Mouse (Mus musculus): Measurements from ENCODE around the gene Iqgap2.

The Iqgap2 gene

DNA sequence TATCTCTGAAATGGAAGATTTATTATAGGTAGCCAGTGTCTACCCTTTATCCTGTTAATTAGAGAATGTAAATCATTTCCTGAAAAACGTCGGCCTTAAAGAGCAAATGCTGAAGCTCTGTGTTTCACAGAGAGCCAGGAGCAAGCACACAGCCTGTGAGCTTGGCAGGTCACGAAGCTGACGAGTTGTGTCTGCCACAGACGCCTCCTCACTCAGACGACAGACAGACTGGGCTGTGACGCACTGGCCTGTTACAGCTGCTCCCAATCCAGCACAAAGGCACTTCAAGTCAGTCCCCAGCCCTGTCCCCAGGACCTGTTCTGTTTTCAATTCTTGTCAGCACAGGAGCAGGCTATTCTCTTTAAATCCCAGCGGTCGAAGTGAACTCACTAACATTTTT lies 236.4 kb downstream of the Iqgap2 start:
- no peak for DNase-seq (ENCODE audit: low read depth, low spot score)

DNA sequence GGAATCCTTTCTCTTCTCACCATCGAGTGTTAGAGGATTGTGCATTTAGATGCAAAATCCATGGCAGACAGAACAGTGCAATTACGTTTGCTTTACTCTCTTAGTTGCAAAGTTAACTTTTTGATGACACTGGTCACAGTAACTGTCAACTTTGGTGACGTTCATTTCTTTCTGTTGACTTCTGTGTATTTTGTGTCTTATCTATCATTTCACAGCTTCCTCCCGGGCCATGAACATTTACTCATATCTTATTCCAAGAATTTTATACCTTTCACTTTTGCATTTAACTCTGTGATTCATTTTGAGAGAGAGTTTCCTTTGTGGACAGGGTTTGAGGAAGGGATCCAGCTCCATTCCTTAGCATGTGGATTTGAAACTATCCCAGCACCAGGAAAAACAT lies 238.0 kb downstream of the Iqgap2 start:
- DNase-seq (ENCODE audit: low read depth, low spot score): no peak

DNA sequence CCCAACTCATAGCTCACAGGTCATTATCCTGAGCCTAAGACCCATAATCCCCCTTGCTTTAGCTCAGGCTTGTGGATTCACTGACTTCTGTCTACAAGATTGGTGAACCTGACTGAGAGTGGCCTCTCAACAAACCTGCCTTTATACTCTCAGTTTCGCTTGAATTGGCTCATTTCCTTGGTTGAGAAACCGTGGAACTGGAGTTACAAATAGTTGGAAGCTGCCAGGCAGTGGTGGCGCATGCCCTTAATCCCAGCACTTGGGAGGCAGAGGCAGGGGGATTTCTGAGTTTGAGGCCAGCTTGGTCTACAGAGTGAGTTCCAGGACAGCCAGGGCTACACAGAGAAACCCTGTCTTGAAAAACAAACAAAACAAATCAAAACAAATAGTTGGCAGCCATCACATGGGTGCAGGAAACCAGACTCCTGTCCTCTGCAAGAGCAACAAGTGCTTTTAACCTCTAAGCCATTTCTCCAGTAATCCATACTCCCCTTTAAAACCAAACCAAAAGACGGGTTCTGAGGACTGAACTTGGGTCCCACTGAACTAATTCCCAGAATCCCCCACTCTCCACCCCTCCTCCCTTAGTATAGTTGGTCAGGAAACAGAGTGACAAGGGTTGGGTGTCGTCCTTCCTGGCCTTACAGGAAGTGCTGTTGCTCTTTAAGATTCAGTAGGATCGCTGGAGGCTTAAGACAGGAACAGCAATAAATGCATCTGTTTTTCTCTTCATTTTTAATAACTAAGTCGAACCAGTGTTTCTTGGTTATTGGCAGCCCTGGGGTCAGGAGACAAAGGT lies 239.7 kb downstream of the Iqgap2 start:
- no peak for DNase-seq (ENCODE audit: low read depth, low spot score)

DNA sequence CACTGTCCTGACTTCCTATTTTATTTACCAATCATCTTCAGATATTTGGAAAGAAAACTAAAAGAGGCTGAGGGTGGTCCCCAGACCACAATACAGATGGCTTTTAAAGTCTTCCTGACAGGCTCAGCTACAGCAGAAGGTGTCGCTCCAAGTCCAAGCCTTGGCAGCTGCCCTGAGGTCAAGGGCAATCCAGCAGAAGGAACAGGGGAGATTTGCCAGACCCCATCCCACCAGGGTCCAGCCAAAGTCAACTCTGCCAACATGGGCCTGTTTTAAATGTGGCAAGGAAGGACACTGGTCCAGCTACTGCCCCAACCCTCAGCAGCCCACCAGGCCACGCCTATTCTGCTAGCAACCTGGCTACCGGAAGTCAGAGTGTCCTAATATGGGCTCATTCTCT lies 241.8 kb downstream of the Iqgap2 start:
- no peak for DNase-seq (ENCODE audit: low read depth, low spot score)

DNA sequence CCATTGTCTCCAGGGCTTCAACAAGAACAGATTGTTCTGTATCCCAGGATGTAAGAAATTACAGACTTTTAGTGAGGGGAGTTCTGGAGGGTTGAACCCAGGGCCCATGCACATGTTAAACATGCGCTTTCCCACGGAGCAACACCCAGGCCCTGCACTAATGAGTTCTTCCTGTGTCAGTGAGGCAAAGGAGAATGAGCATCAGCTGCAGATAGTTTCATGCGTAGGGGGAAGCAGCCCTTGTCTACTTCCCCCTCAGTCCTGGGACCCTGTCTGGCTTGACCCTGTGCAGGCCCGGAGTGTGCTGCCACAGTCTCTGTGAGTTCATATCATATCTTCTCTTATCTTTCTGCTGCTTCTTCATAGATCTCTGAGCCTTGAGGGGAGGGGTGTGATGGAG lies 244.5 kb downstream of the Iqgap2 start:
- DNase-seq (ENCODE audit: low read depth, low spot score): no peak

DNA sequence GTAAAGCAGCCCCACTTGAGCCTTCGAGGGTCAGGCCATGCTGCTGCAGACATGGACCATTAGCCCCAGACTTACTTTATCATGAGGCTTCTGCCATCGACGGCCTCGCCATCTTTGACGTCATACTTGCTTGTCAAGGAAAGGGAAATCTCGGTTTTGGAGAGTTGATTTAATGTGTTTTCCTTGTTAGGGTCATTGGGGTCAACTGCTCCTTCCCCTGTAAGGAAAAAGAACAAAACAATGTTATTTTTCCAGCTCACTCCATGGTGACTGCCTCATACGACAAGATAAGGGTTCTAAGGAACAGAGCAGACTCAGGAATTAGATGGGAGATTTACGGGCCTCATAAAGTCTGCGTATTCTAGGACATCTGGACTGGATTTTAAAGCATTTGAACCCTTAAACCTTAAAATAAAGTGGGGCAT lies 245.0 kb downstream of the Iqgap2 start:
- no peak for DNase-seq (ENCODE audit: low read depth, low spot score)

DNA sequence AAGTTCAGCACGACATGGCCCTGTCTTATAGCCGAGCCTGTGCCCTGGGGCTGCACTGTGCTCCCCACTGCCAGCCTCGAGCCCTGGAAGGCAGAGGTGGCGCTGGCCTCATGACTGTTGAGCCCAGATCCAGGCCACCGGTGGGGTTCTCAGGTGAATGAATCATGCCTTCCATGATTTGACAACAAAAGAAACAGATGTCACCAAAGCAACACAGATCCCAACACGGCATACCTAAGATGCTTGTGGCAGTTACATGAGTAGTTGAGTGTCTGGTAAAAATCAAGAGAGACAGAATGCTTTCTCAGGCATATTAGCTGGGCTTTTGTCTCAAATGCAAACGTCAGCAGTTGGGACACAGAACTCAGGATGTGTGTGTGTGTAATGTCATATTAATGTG lies 248.0 kb downstream of the Iqgap2 start:
- no peak for DNase-seq (ENCODE audit: low read depth, low spot score)

DNA sequence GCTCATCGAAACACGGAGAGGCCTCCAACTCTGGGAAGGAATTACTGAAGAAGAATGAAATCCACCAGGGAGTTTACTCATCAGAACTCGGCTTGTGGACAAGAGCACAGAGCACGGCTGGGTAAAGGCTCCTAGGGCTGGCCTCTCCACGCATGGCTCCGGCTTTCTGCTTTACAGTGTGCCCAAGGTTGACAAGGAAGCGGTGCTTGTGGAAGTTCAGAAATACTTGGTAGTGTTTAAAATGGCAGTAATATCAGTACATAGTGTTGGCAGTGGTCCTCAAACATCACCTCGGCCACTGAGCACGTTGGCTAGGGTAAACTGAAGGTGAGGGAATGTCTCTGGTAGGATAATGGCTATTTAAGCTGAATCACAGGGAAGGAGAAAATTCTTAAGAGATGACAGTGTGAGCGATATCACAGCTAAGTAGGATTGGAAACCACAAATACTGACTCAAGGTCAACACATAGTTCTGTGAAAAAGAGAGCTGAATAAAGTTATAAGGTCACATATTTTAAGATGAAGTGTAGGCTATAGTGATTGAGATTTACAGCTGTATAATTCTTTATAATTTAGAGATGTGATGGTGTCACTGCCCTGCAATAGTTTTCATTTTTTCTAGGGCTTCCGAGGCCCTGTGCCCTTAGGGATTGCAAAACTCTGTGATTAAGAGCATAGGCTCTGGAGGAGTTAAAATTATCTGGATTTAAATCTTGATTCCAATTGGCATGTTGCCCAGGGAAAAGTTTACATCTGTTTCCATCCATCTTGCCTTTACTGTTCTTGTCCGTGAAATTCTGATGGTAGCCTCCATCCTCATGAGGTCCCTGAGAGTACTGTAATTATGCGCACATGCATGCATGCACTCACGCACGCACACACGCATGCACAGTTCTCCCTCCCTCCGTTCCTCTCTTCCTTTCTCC lies 250.4 kb downstream of the Iqgap2 start:
- DNase-seq (ENCODE audit: low read depth, low spot score): no peak

DNA sequence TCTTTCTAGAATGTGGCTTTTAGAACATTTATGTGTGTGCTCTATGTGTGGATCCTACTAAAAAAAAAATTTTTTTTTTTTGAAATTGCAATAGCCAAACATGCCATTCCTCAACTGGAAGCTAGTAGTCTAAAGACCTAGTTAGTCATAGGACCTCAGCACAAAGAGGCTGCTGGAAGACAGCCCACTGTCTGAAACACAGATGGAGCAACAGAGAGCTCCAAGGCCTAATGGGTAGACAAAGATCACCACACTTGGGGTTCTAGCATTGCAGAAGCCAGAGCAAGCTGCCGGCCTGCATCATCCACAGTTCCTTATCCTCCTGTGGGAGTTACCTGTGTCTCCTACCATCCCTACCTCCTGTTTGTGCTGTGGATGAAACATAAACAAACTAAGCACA lies 251.3 kb downstream of the Iqgap2 start:
- no peak for DNase-seq (ENCODE audit: low read depth, low spot score)

DNA sequence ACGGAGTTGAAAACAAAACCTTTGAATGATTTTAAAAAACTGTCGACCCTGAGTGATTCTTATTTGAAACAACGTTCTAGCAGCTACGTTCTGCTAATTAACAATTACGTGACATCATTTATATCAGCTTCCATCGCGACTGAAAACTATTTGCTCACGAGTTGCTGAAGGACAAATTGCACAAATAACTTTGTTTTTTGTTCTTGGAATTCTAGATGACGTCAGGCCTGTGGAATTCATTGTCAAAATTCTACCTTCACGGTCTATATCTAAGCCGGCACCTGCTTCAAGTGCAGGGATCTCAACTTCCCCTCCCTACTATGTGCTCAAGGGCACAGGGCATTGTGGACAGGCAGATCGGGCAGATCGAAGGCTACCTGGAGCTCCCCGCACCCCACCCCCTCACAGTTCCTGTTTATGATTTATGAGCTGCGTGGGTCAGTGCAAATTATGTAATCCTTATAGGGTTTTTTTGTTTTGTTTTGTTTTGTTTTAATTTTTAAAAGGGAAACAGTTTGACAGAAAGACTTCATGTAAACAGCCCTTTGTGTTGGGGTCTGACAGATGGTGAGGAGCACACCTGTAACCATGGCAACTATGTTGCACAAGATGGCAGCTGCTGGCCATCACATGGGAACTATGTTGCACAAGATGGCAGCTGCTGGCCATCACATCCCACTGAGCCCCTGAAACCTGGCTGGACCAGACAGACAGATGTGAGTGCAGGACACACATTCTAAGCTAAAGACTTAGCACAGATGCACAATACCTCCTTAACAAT lies 252.2 kb downstream of the Iqgap2 start:
- no peak for DNase-seq (ENCODE audit: low read depth, low spot score)

DNA sequence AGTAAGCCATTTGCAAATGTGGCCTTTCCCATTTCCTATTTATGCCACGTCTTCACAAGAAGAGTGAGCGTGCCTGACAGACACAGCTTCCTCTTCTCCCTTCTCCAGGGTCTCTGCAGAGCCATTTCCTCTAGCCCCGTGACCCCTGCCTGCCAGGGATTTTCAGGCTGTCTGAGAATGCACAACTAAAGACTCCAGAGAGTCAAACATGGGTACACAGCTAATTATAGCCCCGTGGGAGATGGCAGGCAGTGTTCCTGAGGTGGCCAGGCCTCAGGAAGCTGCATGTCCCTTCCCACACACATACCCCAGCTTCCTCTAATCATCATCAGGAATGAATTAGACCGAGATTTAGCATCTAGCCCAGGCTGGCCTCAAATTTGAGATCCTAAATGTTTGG lies 252.8 kb downstream of the Iqgap2 start:
- DNase-seq (ENCODE audit: low read depth, low spot score): no peak

DNA sequence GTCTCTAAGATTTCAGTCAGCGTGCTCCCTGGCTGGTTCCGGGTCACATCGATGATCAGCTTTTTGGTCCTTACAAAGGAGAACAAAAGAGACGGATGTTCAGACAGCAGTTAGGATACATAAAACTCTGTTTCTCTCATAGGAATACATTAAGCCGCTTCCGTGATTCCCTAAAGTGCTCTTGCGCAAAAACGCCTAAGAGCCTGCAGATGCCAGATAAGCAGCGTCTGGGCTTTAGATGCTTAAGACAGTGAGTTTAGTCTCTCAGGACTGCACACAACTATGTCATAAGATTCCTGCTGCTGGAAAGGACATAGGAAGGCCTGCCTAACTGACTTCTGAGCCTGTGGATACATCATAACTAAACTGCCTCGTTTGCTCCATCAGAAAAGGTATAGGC lies 254.0 kb downstream of the Iqgap2 start:
- no peak for DNase-seq (ENCODE audit: low read depth, low spot score)

DNA sequence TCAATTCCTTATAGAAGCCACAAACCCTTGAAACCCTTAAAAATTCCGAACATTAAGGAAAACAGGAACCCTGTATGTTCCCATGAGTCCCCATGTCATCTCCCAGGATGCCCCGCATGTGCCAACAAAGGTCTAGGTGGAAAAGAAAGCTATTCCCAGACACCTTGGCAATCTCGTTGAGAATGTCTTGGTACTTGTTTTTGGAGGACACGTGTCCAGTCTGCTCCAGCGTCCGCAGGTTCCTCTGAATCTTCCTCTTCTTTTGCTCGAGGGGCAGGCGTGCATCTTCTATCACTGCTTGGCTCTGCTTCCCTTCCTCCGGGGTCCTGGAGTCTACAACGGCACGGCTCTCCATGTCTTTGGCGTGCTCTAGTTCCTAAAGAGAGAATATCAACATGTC lies 256.4 kb downstream of the Iqgap2 start:
- no peak for DNase-seq (ENCODE audit: low read depth, low spot score)

DNA sequence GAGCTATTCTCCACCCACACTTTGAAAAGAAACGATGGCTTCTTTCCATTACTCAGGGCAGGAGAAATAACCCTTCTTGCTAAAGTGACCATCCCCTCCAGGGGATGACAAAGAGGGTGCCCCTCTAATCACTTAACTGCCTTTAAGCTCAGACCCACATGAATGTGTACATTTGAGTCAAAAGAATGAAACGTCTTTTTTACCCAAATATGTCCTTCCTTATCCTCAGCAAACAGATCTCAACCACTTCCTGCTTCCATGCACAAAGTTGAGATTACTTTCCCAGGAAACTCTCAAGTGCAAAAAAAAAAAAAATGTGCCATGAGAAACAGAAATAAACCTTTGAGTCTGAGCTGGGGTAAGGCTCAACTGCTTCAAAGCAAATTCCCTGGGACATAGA lies 257.3 kb downstream of the Iqgap2 start:
- DNase-seq (ENCODE audit: low read depth, low spot score): no peak

DNA sequence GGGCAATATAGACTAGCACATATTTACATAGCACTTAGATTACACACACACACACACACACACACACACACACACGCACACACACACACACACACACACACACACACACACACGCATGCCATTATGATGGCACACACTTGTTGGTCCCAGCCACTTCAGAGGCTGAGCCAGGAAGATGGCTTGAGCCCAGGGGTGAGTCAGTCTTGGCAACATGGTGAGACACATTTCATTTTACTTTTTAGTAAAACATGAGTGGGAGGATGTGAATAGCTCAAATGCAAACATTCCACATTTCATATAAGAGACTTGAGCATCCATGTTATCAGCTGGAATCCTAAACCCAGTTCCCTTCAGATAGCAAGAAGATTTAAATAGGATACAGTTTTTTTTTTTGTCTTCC lies 258.3 kb downstream of the Iqgap2 start:
- DNase-seq (ENCODE audit: low read depth, low spot score): no peak

DNA sequence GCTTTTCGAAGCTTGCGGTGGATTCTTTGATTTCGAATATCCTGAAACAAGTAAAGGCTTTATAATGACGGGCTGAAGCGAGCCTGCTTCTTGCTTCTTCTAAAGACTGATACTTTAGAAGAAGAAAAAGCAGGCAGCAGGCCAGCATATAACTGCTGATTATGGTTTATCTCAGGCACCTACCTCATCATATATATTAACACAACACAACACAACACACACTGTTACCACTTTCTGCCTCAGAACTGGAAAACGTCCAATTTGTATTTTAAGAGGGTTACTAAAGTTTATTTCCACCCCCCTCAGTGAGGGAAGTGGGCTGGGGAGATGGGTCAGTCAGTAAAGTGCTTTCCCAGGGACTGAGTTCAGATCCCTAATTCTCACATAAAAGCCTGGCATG lies 259.6 kb downstream of the Iqgap2 start:
- no peak for DNase-seq (ENCODE audit: low read depth, low spot score)

DNA sequence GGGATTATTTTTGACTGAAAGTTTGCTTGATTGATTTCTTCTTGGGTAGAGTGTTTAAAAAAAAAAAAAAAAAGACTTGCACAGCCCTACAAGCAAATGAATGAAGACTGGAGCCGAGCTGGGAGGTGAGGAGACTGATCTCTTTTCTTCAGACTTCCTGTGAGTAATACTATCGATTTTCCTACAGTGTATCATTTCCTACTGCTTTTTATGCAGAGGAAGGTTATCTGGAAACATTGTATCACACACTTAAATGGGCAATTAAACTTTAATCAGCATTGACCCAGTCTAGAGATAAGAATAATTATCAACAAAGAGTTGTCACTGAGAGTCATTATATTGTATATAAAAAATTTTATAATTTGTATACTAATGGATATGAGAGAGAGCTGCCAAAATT lies 261.0 kb downstream of the Iqgap2 start:
- no peak for DNase-seq (ENCODE audit: low read depth, low spot score)

DNA sequence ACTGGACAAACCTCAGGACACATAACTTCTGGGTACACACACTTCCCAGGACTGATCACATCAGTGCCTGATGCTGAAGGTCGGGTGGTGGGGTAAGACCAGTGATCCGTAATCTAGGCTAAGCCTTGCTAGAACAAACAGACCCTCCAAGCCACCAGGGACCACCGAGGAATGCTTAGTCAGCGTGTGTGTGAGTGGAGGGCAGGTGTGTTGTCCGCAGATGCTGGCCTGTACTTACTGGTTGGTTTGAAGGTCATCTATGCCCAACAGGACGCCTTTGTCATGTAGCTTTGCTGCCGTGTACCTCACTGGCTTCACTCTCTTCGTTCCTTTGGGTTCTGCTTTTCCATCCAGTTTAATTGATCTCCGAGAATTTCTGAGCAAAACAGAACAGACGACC lies 262.0 kb downstream of the Iqgap2 start:
- no peak for DNase-seq (ENCODE audit: low read depth, low spot score)

DNA sequence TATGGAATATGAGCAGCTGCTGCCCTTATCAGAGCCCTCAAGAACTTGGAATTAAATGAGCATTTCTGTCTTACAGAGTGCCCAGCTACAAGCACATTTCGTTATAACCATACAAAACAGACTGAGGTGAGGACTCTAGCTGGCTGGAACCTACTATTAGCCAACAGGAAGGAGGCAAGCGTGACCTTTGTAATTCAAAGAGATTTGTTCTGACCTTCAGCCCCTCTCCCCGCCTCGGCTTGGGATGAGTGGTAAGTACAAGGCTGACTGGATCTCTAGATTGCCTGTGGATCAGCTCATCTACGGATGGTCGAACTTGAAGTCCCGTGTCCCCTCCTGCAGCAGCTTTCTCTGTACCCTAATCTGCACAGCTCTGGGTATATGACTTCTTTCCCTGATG lies 265.0 kb downstream of the Iqgap2 start:
- no peak for DNase-seq (ENCODE audit: low read depth, low spot score)

DNA sequence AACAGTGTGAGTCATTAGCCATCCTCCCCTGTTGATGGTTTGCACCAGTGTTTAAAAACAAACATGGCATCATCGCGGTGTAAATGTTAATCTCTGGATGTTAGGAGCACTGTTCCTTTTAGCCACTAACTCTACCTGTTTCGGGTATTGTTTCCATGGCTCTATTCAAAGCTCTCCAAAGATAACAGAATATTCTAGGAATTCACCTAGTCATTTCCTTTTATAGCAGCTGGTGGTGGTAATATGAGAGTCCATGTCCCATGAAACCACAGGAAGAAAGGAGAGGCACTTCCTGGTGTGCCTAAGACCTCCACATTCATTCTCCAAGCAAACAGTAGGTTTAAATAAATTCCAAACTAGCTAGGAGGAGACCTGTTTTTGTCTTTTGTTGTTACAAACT lies 268.7 kb downstream of the Iqgap2 start:
- DNase-seq (ENCODE audit: low read depth, low spot score): no peak

DNA sequence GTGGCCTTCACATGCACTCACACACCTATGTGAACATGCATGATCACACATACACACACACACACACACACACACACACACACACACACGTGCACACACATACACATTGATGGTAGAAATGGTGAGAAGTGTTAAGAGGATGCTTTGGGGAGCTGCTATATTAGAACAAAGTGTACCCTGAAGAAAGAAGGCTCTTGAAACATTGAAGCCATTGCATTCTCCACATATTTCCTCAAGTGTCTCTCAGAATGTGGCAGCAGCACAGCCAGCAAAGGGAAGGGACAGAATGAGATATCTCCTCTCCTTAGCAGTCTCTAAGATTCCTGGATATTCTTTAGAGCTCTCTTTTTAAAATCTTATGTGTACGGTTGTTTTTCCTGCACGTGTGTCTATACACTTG lies 270.2 kb downstream of the Iqgap2 start:
- DNase-seq (ENCODE audit: low read depth, low spot score): no peak

DNA sequence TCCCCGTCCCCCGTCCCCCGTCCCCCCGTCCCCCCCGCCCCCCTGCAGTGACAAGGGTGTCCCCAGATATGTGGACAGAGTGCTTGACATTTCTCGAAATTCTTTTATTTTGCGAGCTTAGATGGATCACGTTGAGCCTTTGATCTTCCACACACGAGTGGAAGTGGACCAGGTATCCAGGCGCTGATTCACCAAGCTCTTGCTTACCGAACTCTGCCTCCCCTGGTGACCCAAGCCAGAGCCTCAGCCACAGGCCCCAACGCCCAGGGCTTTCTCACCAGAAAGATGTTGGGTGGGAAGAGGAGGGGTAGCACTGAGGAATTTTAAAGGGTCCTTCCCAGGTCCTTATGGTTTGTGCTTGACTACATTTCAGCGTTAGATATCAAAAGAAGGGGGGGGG lies 272.9 kb downstream of the Iqgap2 start:
- peak; percentile 15 for DNase-seq (ENCODE audit: low read depth, low spot score)
